Mouse (Mus musculus) cerebellum, adult 8-10 months (tissue): ENCODE data around the gene Aaas.

ENCODE experiments used
- DNase-seq: peaks from one replicate; pipeline ENCODE4 v3.0.0; 2022

Gene Aaas

GRCm38 (mm10) chr15:102296368-102297006 lies 54.1 kb downstream of the Aaas start:
- no peak for DNase-seq

GRCm38 (mm10) chr15:102295633-102296367 lies 54.8 kb downstream of the Aaas start, which contains the start of gene Espl1:
Espl1 (plus strand) TSS chr15:102296266.
- DNase-seq, result peak; percentile 91
